20 mouse cellular contexts compared by ENCODE assay signal in genomic region chr6:99253331-99253730, GRCm38 (mm10).
A peak's percentile ranks its signal among the peaks of the same experiment; 100 is the strongest.
DNase-seq lines count a peak whose midpoint lies in the region; ATAC-seq and TF ChIP-seq lines count a peak whose summit lies in the region.
"Had no signal": no experiment of that assay in that cellular context is flagged by ENCODE, and none has a peak within 500 bp of the region (broad histone marks: within the 10 kb centered on the region; RNA-seq: fewer than 3 reads in every experiment).

No protein-coding gene starts in this region.

- TF ChIP-seq EP300 in stomach, postnatal 0 days (optimal IDR thresholded peaks at IDR 0.05) = no peak

- H3K27ac ChIP-seq in stomach, embryonic 15.5 days = peak overlapping the region; percentile 26; the same call in 1 of the 2 replicates
- no peak overlapping the region for H3K27ac ChIP-seq in stomach, postnatal 0 days (replicated peaks)
- H3K27ac ChIP-seq: embryonic facial prominence, embryonic 12.5 days; embryonic facial prominence, embryonic 15.5 days; forebrain, embryonic 10.5 days; forebrain, embryonic 12.5 days had no signal

- H3K9ac ChIP-seq in stomach, embryonic 15.5 days = no peak overlapping the region
- no peak overlapping the region for H3K9ac ChIP-seq in stomach, postnatal 0 days (ENCODE audit: low read length)
- H3K9ac ChIP-seq: embryonic facial prominence, embryonic 12.5 days; embryonic facial prominence, embryonic 15.5 days; forebrain, embryonic 12.5 days had no signal

- 71% methylated on average over 8 of the region's 8 CpGs for WGBS in stomach, embryonic 15.5 days
- 62% methylated on average over 8 of the region's 8 CpGs for WGBS in stomach, postnatal 0 days

- H3K27me3 ChIP-seq in stomach, embryonic 15.5 days (replicated peaks) = no peaks in the 10 kb centered on the region
- H3K27me3 ChIP-seq in stomach, postnatal 0 days (ENCODE audit: control insufficient read depth, insufficient read depth, low read length) = no peaks in the 10 kb centered on the region
- H3K27me3 ChIP-seq: embryonic facial prominence, embryonic 12.5 days; embryonic facial prominence, embryonic 15.5 days; forebrain, embryonic 12.5 days had no signal

- DNase-seq in stomach, postnatal 0 days (ENCODE audit: low spot score) = no peak
- peak; percentile 58 for DNase-seq in urinary bladder, postnatal 14 days (ENCODE audit: low spot score)
- DNase-seq in urinary bladder, adult 2 months (ENCODE audit: low spot score) = no peak
- DNase-seq: adrenal gland, postnatal 10 days; adrenal gland, postnatal 25 days; cerebellum, adult 11 months; cerebellum, adult 18-20 months; cerebellum, adult 8-10 months; cerebellum, adult 9-11 months; cerebellum, postnatal 14 days; cerebellum, postnatal 36 days; embryo, embryonic 11 days had no signal

- H3K36me3 ChIP-seq in stomach, embryonic 15.5 days = no peaks in the 10 kb centered on the region
- no peaks in the 10 kb centered on the region for H3K36me3 ChIP-seq in stomach, postnatal 0 days (ENCODE audit: control insufficient read depth, insufficient read depth, low read length)
- H3K36me3 ChIP-seq: embryonic facial prominence, embryonic 12.5 days; embryonic facial prominence, embryonic 15.5 days; forebrain, embryonic 10.5 days; forebrain, embryonic 12.5 days had no signal

- ATAC-seq in stomach, embryonic 15.5 days (ENCODE audit: insufficient read depth, low FRiP score, low read depth) = no peak
- ATAC-seq in stomach, postnatal 0 days (ENCODE audit: low FRiP score, low TSS enrichment) = no peak
- ATAC-seq: forebrain, embryonic 14.5 days; forebrain, embryonic 16.5 days had no signal

- no peak overlapping the region for H3K4me3 ChIP-seq in stomach, embryonic 15.5 days (replicated peaks)
- H3K4me3 ChIP-seq in stomach, postnatal 0 days (ENCODE audit: low read depth, low read length) = no peak overlapping the region
- H3K4me3 ChIP-seq: embryonic facial prominence, embryonic 12.5 days; embryonic facial prominence, embryonic 15.5 days; erythroblast, embryonic 14.5 days; forebrain, embryonic 10.5 days; forebrain, embryonic 12.5 days had no signal

- H3K9me3 ChIP-seq in stomach, embryonic 15.5 days = no peaks in the 10 kb centered on the region
- H3K9me3 ChIP-seq in stomach, postnatal 0 days (ENCODE audit: control insufficient read depth, low read length) = no peaks in the 10 kb centered on the region
- H3K9me3 ChIP-seq: embryonic facial prominence, embryonic 12.5 days; embryonic facial prominence, embryonic 15.5 days; forebrain, embryonic 10.5 days; forebrain, embryonic 12.5 days had no signal

- no peak for TF ChIP-seq CTCF in stomach, postnatal 0 days (IDR thresholded peaks at IDR 0.05; ENCODE audit: low read depth)

- H3K4me1 ChIP-seq in stomach, embryonic 15.5 days = 0 out of 2 replicates have a peak, but pooled peaks cover 3% of the 10 kb centered on the region
- H3K4me1 ChIP-seq in stomach, postnatal 0 days (replicated peaks; ENCODE audit: control insufficient read depth, insufficient read depth) = no peaks in the 10 kb centered on the region
- H3K4me1 ChIP-seq: embryonic facial prominence, embryonic 15.5 days; forebrain, embryonic 12.5 days had no signal

- no peak overlapping the region for H3K4me2 ChIP-seq in stomach, embryonic 15.5 days
- no peak overlapping the region for H3K4me2 ChIP-seq in stomach, postnatal 0 days (replicated peaks; ENCODE audit: low read depth)
- H3K4me2 ChIP-seq: embryonic facial prominence, embryonic 12.5 days; embryonic facial prominence, embryonic 15.5 days; forebrain, embryonic 12.5 days had no signal
